8 mouse cellular contexts compared by ENCODE assay signal in genomic region chr16:6502219-6502618, GRCm38 (mm10).
DNase-seq lines count a peak whose midpoint lies in the region; ATAC-seq and TF ChIP-seq lines count a peak whose summit lies in the region.

No protein-coding gene starts in this region.

- 0 out of 2 replicates have a peak, but pooled peaks have one; percentile 46 for ATAC-seq in midbrain, embryonic 11.5 days (ENCODE audit: low FRiP score)
- ATAC-seq in midbrain, embryonic 13.5 days = no peak

- DNase-seq in heart, adult 2 months = no peak
- DNase-seq in heart, adult 8-10 months (ENCODE audit: low spot score) = no peak
- peak; percentile 92 for DNase-seq in midbrain, embryonic 11.5 days (ENCODE audit: low spot score, missing footprints)
- DNase-seq in cerebellum, postnatal 25 days = peak; percentile 52 to 70
- peak; percentile 8 to 55 for DNase-seq in kidney, postnatal 36 days
- no peak for DNase-seq in Muller cell, postnatal 12 days (ENCODE audit: inconsistent ontology term)
- no peak for DNase-seq in spleen, adult 18-20 months

- H3K4me3 ChIP-seq in heart, adult 2 months = no peak overlapping the region
- H3K4me3 ChIP-seq in midbrain, embryonic 11.5 days (ENCODE audit: low read depth, low read length) = no peak overlapping the region
- no peak overlapping the region for H3K4me3 ChIP-seq in midbrain, embryonic 13.5 days (replicated peaks)

- intact Hi-C loops in heart, adult 2 months (cut with DNase I) = no loop called here

- no peaks in the 10 kb centered on the region for H3K27me3 ChIP-seq in heart, adult 2 months (ENCODE audit: control insufficient read depth, insufficient read depth, low read length)
- H3K27me3 ChIP-seq in midbrain, embryonic 11.5 days (ENCODE audit: control insufficient read depth, insufficient read depth, low read length) = no peaks in the 10 kb centered on the region
- no peaks in the 10 kb centered on the region; the same call in 1 of the 2 replicates for H3K27me3 ChIP-seq in midbrain, embryonic 13.5 days

- peak; percentile 79 for TF ChIP-seq CTCF in heart, adult 2 months (IDR thresholded peaks at IDR 0.05)

- no peaks in the 10 kb centered on the region for H3K4me1 ChIP-seq in heart, adult 2 months (ENCODE audit: control insufficient read depth, insufficient read depth, low read length)
- no peaks in the 10 kb centered on the region for H3K4me1 ChIP-seq in midbrain, embryonic 11.5 days (ENCODE audit: control insufficient read depth, insufficient read depth, low read length)
- 0 out of 2 replicates have a peak, but pooled peaks cover 7% of the 10 kb centered on the region for H3K4me1 ChIP-seq in midbrain, embryonic 13.5 days (replicated peaks)

- TF ChIP-seq EP300 in heart, adult 2 months (IDR thresholded peaks at IDR 0.05; ENCODE audit: insufficient read depth, low read depth, low read length) = no peak

- no peaks in the 10 kb centered on the region for H3K79me2 ChIP-seq in heart, adult 2 months (replicated peaks; ENCODE audit: control insufficient read depth, insufficient read depth, low read length)

- H3K27ac ChIP-seq in heart, adult 2 months = no peak overlapping the region
- no peak overlapping the region for H3K27ac ChIP-seq in midbrain, embryonic 11.5 days (ENCODE audit: low read depth, low read length)
- H3K27ac ChIP-seq in midbrain, embryonic 13.5 days = no peak overlapping the region

- no peak overlapping the region for H3K9ac ChIP-seq in heart, adult 2 months (ENCODE audit: low read depth, low read length)
- H3K9ac ChIP-seq in midbrain, embryonic 11.5 days (ENCODE audit: low read length) = no peak overlapping the region
- no peak overlapping the region for H3K9ac ChIP-seq in midbrain, embryonic 13.5 days (replicated peaks)

- H3K4me2 ChIP-seq in midbrain, embryonic 11.5 days = no peak overlapping the region
- H3K4me2 ChIP-seq in midbrain, embryonic 13.5 days (replicated peaks) = no peak overlapping the region

- WGBS in heart, adult 2 months = 18% methylated on average over 8 of the region's 8 CpGs
- 20% methylated on average over 8 of the region's 8 CpGs for WGBS in midbrain, embryonic 11.5 days
- 18% methylated on average over 8 of the region's 8 CpGs for WGBS in midbrain, embryonic 13.5 days

- TF ChIP-seq POLR2A in heart, adult 2 months (IDR thresholded peaks at IDR 0.05; ENCODE audit: insufficient read depth, low read depth, low read length) = no peak

- no peaks in the 10 kb centered on the region for H3K9me3 ChIP-seq in midbrain, embryonic 11.5 days (ENCODE audit: control insufficient read depth, low read length)
- H3K9me3 ChIP-seq in midbrain, embryonic 13.5 days = no peaks in the 10 kb centered on the region

- H3K36me3 ChIP-seq in heart, adult 2 months (ENCODE audit: control insufficient read depth, insufficient read depth, low read length) = no peaks in the 10 kb centered on the region
- H3K36me3 ChIP-seq in midbrain, embryonic 11.5 days (ENCODE audit: control insufficient read depth, insufficient read depth, low read length) = no peaks in the 10 kb centered on the region
- no peaks in the 10 kb centered on the region for H3K36me3 ChIP-seq in midbrain, embryonic 13.5 days

Comparison
In these comparisons a context has a peak if more than half of its experiments do, and no peak if none do; other contexts are left out.
1. DNase-seq: peak in midbrain, embryonic 11.5 days (single experiment), cerebellum, postnatal 25 days (2 of 2) and kidney, postnatal 36 days (2 of 2); none in heart, adult 2 months (0 of 2), heart, adult 8-10 months (single experiment), Muller cell, postnatal 12 days (single experiment) and spleen, adult 18-20 months (0 of 2).